Mouse (Mus musculus): Measurements from ENCODE around the gene Il1rl2. TPM values are rescaled to one million over a fixed set of nuclear protein-coding genes. Genes with fewer than 3 reads are reported as not detected.

The Il1rl2 gene
- total and polyA plus RNA-seq, 3 experiments: 0.04 to 0.08 TPM; not detected in 1

GRCm38 (mm10) chr1:40357921-40358320 is 33.5 kb downstream of the Il1rl2 start:
- DNase-seq (ENCODE audit: low read depth, low spot score): no peak
- Histone ChIP-seq H3K4me3 (ENCODE audit: control insufficient read depth in 1 of 2, insufficient read depth in 1 of 2, low read depth in 2 of 2, low read length in 2 of 2) (no peak overlapping the region), H3K9me3 (replicated peaks; ENCODE audit: insufficient read depth, low read length) (no peaks in the 10 kb centered on the region), H3K79me2 (ENCODE audit: control insufficient read depth, insufficient read depth, low read length, poor library complexity) (no peaks in the 10 kb centered on the region), H3K9ac (ENCODE audit: control insufficient read depth, low read depth, low read length, poor library complexity, severe bottlenecking) (no peak overlapping the region), H3K27me3 (ENCODE audit: control insufficient read depth in 1 of 2, insufficient read depth in 2 of 2, low read length in 2 of 2) (no peaks in the 10 kb centered on the region), H3K36me3 (ENCODE audit: control insufficient read depth in 1 of 2, insufficient read depth in 2 of 2, low read length in 2 of 2) (peaks cover 0 to 43% of the 10 kb centered on the region in 2 experiments; a peak in 2 of 4 replicates), H3K4me1 (ENCODE audit: control insufficient read depth in 1 of 2, insufficient read depth in 2 of 2, low read length in 2 of 2) (peaks cover 13 to 52% of the 10 kb centered on the region in 2 experiments), H3K27ac (ENCODE audit: control insufficient read depth, low read depth, low read length) (no peak overlapping the region)
- TF ChIP-seq NELFE (IDR thresholded peaks at IDR 0.05; ENCODE audit: low read depth, low read length): no peak
- no peak for TF ChIP-seq NRF1 (IDR thresholded peaks at IDR 0.05; ENCODE audit: insufficient read depth, low read depth, low read length, poor library complexity, severe bottlenecking)
- no peak for TF ChIP-seq ZKSCAN1 (IDR thresholded peaks at IDR 0.05; ENCODE audit: low read depth, low read length)
- TF ChIP-seq JUND (IDR thresholded peaks at IDR 0.05; ENCODE audit: low read depth, low read length): no peak

- TF ChIP-seq MAFK (IDR thresholded peaks at IDR 0.05; ENCODE audit: borderline replicate concordance, low read depth, low read length) (no peak), NELFE (IDR thresholded peaks at IDR 0.05; ENCODE audit: low read depth, low read length) (no peak), TAL1 (IDR thresholded peaks at IDR 0.05; ENCODE audit: low read length) (no peak), SMC3 (IDR thresholded peaks at IDR 0.05; ENCODE audit: low read depth, low read length) (no peak), UBTF (IDR thresholded peaks at IDR 0.05; ENCODE audit: borderline replicate concordance, insufficient read depth, low read depth, low read length) (no peak), RCOR1 (IDR thresholded peaks at IDR 0.05; ENCODE audit: low read depth, low read length) (no peak), ZMIZ1 (IDR thresholded peaks at IDR 0.05; ENCODE audit: low read depth, low read length) (no peak), MXI1 (IDR thresholded peaks at IDR 0.05; ENCODE audit: low read depth, low read length) (no peak), MAX (IDR thresholded peaks at IDR 0.05; ENCODE audit: low read length) (no peak), KAT2A (conservative IDR thresholded peaks at IDR 0.05; ENCODE audit: low read depth, low read length) (no peak), TBP (IDR thresholded peaks at IDR 0.05; ENCODE audit: low read depth, low read length) (no peak)
- Histone ChIP-seq H3K79me2 (ENCODE audit: control insufficient read depth, insufficient read depth, low read length, poor library complexity) (no peaks in the 10 kb centered on the region), H3K27me3 (ENCODE audit: control insufficient read depth in 1 of 2, insufficient read depth in 2 of 2, low read length in 2 of 2) (no peaks in the 10 kb centered on the region), H3K4me1 (ENCODE audit: control insufficient read depth in 1 of 2, insufficient read depth in 2 of 2, low read length in 2 of 2) (peaks cover 13 to 48% of the 10 kb centered on the region in 2 experiments), H3K9me3 (replicated peaks; ENCODE audit: insufficient read depth, low read length) (no peaks in the 10 kb centered on the region), H3K4me3 (ENCODE audit: control insufficient read depth in 1 of 2, insufficient read depth in 1 of 2, low read depth in 2 of 2, low read length in 2 of 2) (no peak overlapping the region), H3K27ac (ENCODE audit: control insufficient read depth, low read depth, low read length) (no peak overlapping the region), H3K9ac (ENCODE audit: control insufficient read depth, low read depth, low read length, poor library complexity, severe bottlenecking) (no peak overlapping the region), H3K36me3 (ENCODE audit: control insufficient read depth in 1 of 2, insufficient read depth in 2 of 2, low read length in 2 of 2) (peaks cover 0 to 39% of the 10 kb centered on the region in 2 experiments; a peak in 2 of 4 replicates)
- no peak for DNase-seq (ENCODE audit: low read depth, low spot score)
Measured at GRCm38 (mm10) chr1:40358351-40358750, 33.9 kb downstream of the Il1rl2 start.

- H3K4me1 ChIP-seq (ENCODE audit: control insufficient read depth in 1 of 2, insufficient read depth in 2 of 2, low read length in 2 of 2): peaks cover 13 to 46% of the 10 kb centered on the region in 2 experiments
- H3K9me3 ChIP-seq (replicated peaks; ENCODE audit: insufficient read depth, low read length): no peaks in the 10 kb centered on the region
- H3K27me3 ChIP-seq (ENCODE audit: control insufficient read depth in 1 of 2, insufficient read depth in 2 of 2, low read length in 2 of 2): no peaks in the 10 kb centered on the region
- no peak overlapping the region for H3K9ac ChIP-seq (ENCODE audit: control insufficient read depth, low read depth, low read length, poor library complexity, severe bottlenecking)
- no peaks in the 10 kb centered on the region for H3K79me2 ChIP-seq (ENCODE audit: control insufficient read depth, insufficient read depth, low read length, poor library complexity)
- peaks cover 0 to 38% of the 10 kb centered on the region in 2 experiments; a peak in 2 of 4 replicates for H3K36me3 ChIP-seq (ENCODE audit: control insufficient read depth in 1 of 2, insufficient read depth in 2 of 2, low read length in 2 of 2)
- H3K27ac ChIP-seq (ENCODE audit: control insufficient read depth, low read depth, low read length): no peak overlapping the region
- DNase-seq (ENCODE audit: low read depth, low spot score): peak; percentile 77
- H3K4me3 ChIP-seq (ENCODE audit: control insufficient read depth in 1 of 2, insufficient read depth in 1 of 2, low read depth in 2 of 2, low read length in 2 of 2): no peak overlapping the region
- TF ChIP-seq JUND (IDR thresholded peaks at IDR 0.05; ENCODE audit: low read depth, low read length): no peak
- TF ChIP-seq MAX (IDR thresholded peaks at IDR 0.05; ENCODE audit: low read length): peak; percentile 48; the same call in 1 of the 2 replicates
- TF ChIP-seq EP300 (IDR thresholded peaks at IDR 0.05; ENCODE audit: low read depth in 1 of 2, low read length in 2 of 2): peak; percentile 65 to 66
- TF ChIP-seq RAD21 (IDR thresholded peaks at IDR 0.05; ENCODE audit: low read depth, low read length): no peak; the same call in 1 of the 2 replicates
- peak; percentile 29; the same call in 1 of the 2 replicates for TF ChIP-seq TCF12 (IDR thresholded peaks at IDR 0.05; ENCODE audit: low read depth, low read length)
- no peak for TF ChIP-seq E2F4 (IDR thresholded peaks at IDR 0.05; ENCODE audit: borderline replicate concordance, low read depth, low read length)
- TF ChIP-seq GABPA (IDR thresholded peaks at IDR 0.05; ENCODE audit: low read depth, low read length): no peak
- TF ChIP-seq HCFC1 (IDR thresholded peaks at IDR 0.05; ENCODE audit: low read depth, low read length): no peak
- no peak for TF ChIP-seq SMC3 (IDR thresholded peaks at IDR 0.05; ENCODE audit: low read depth, low read length)
- no peak for TF ChIP-seq TBP (IDR thresholded peaks at IDR 0.05; ENCODE audit: low read depth, low read length)
- TF ChIP-seq NELFE (IDR thresholded peaks at IDR 0.05; ENCODE audit: low read depth, low read length): no peak
- no peak for TF ChIP-seq ELF1 (IDR thresholded peaks at IDR 0.05; ENCODE audit: low read depth, low read length)
- peak; percentile 70 for TF ChIP-seq ETS1 (IDR thresholded peaks at IDR 0.05; ENCODE audit: low read depth, low read length)
- TF ChIP-seq MEF2A (IDR thresholded peaks at IDR 0.05; ENCODE audit: extremely low read depth, insufficient replicate concordance, low read depth, low read length, poor library complexity, severe bottlenecking): no peak
- TF ChIP-seq MXI1 (IDR thresholded peaks at IDR 0.05; ENCODE audit: low read depth, low read length): no peak
- peak; percentile 32; the same call in 1 of the 2 replicates for TF ChIP-seq GATA1 (IDR thresholded peaks at IDR 0.05; ENCODE audit: low read depth, low read length)
- no peak for TF ChIP-seq ZKSCAN1 (IDR thresholded peaks at IDR 0.05; ENCODE audit: low read depth, low read length)
- no peak for TF ChIP-seq KAT2A (conservative IDR thresholded peaks at IDR 0.05; ENCODE audit: low read depth, low read length)
Measured at GRCm38 (mm10) chr1:40358771-40359181, 34.4 kb downstream of the Il1rl2 start.

Measured in MEL (cell line).